Mouse (Mus musculus) embryonic fibroblast, embryonic 13.5 days (primary cell): ENCODE measurements at regions not wholly inside any gene's neighbourhood (a gene's known extent, or its start where the extent isn't known, plus 50 kb on each side); places are given as distances from the start of the nearest gene placed in this dataset.

Experiments used
- H3K27ac ChIP-seq: 2 replicates; pipeline ENCODE4 v1.5.1; 2012; ENCODE audit warnings: low read length, control low read depth, inconsistent platforms; ENCODE audit not compliant: insufficient read depth
- H3K4me1 ChIP-seq: 2 replicates; pipeline ENCODE4 v1.6.1; 2011; ENCODE audit warnings: low read length; ENCODE audit not compliant: control insufficient read depth, insufficient read depth
- H3K4me3 ChIP-seq: 2 replicates; pipeline ENCODE4 v1.5.1; 2011; ENCODE audit warnings: mild to moderate bottlenecking, control low read depth, low read length; ENCODE audit not compliant: insufficient read depth
- CTCF ChIP-seq: IDR thresholded peaks from 2 replicates; pipeline ENCODE4 v1.5.1; 2011; ENCODE audit warnings: mild to moderate bottlenecking, control low read depth, low read length, moderate library complexity, borderline replicate concordance; ENCODE audit not compliant: insufficient read depth
- POLR2A ChIP-seq: IDR thresholded peaks from 2 replicates; pipeline ENCODE4 v1.6.1; 2011; ENCODE audit warnings: low read depth, mild to moderate bottlenecking, control low read depth, low read length, moderate library complexity

GRCm38 (mm10) chr2:168842261-168842740 lies 74.6 kb upstream of the Sall4 start:
- H3K4me3 ChIP-seq: no peak overlapping the region
- TF ChIP-seq CTCF (peak; percentile 21; the same call in 1 of the 2 replicates), POLR2A (no peak)
- no peaks in the 10 kb centered on the region for H3K4me1 ChIP-seq
- H3K27ac ChIP-seq: no peak overlapping the region

GRCm38 (mm10) chr2:168841713-168842045 lies 73.9 kb upstream of the Sall4 start:
- TF ChIP-seq POLR2A: no peak
- TF ChIP-seq CTCF: no peak
- no peak overlapping the region for H3K27ac ChIP-seq
- no peaks in the 10 kb centered on the region for H3K4me1 ChIP-seq
- no peak overlapping the region for H3K4me3 ChIP-seq

- H3K27ac ChIP-seq: no peak overlapping the region
- no peak overlapping the region for H3K4me3 ChIP-seq
- H3K4me1 ChIP-seq: no peaks in the 10 kb centered on the region
- TF ChIP-seq POLR2A: no peak
These were observed 73.3 kb upstream of the Sall4 start for GRCm38 (mm10) chr2:168840853-168841712.

GRCm38 (mm10) chr2:168839811-168840655 lies 72.3 kb upstream of the Sall4 start:
- TF ChIP-seq POLR2A: no peak
- no peak for TF ChIP-seq CTCF
- Histone ChIP-seq H3K27ac (no peak overlapping the region), H3K4me3 (no peak overlapping the region), H3K4me1 (no peaks in the 10 kb centered on the region)

GRCm38 (mm10) chr2:168839221-168839620 lies 71.5 kb upstream of the Sall4 start:
- H3K27ac ChIP-seq: no peak overlapping the region
- H3K4me1 ChIP-seq: no peaks in the 10 kb centered on the region
- TF ChIP-seq CTCF: no peak
- no peak for TF ChIP-seq POLR2A
- H3K4me3 ChIP-seq: no peak overlapping the region

- no peak overlapping the region for H3K4me3 ChIP-seq
These were observed 70.9 kb upstream of the Sall4 start for GRCm38 (mm10) chr2:168838681-168839080.

GRCm38 (mm10) chr2:168837951-168838570 lies 70.3 kb upstream of the Sall4 start:
- Histone ChIP-seq H3K4me1 (no peaks in the 10 kb centered on the region), H3K4me3 (no peak overlapping the region), H3K27ac (no peak overlapping the region)
- no peak for TF ChIP-seq CTCF
- TF ChIP-seq POLR2A: no peak

More at GRCm38 (mm10) chr2:168838681-168839080, 70.9 kb upstream of the Sall4 start:
- H3K4me1 ChIP-seq: no peaks in the 10 kb centered on the region
- TF ChIP-seq CTCF: no peak
- TF ChIP-seq POLR2A: no peak
- H3K27ac ChIP-seq: no peak overlapping the region

GRCm38 (mm10) chr2:168834771-168835170 lies 67.0 kb upstream of the Sall4 start:
- no peak overlapping the region for H3K27ac ChIP-seq
- TF ChIP-seq CTCF (no peak), POLR2A (no peak)
- no peaks in the 10 kb centered on the region for H3K4me1 ChIP-seq
- no peak overlapping the region for H3K4me3 ChIP-seq

GRCm38 (mm10) chr2:168831740-168832139 lies 64.0 kb upstream of the Sall4 start:
- Histone ChIP-seq H3K4me3 (no peak overlapping the region), H3K4me1 (0 out of 2 replicates have a peak, but pooled peaks cover 3% of the 10 kb centered on the region), H3K27ac (no peak overlapping the region)
- TF ChIP-seq CTCF: no peak
- no peak for TF ChIP-seq POLR2A
